Mouse (Mus musculus) thymus, adult 2 months (tissue): ENCODE data around the gene Cenpx. TPM values are rescaled to one million over a fixed set of nuclear protein-coding genes. Genes with fewer than 3 reads are reported as not detected.

Source experiments
- DNase-seq: peaks from one replicate; pipeline ENCODE4 v3.0.0; 2021
- H3K27ac ChIP-seq: fragments of 200-500 bp; 2 replicates; pipeline ENCODE4 v1.5.1; 2012; ENCODE audit warnings: low read length, control low read depth; ENCODE audit not compliant: control insufficient read depth, insufficient read depth
- H3K27me3 ChIP-seq: fragments of 200-500 bp; 2 replicates; pipeline ENCODE4 v1.6.1; 2012; ENCODE audit warnings: mild to moderate bottlenecking, low read length, moderate library complexity, mixed read lengths; ENCODE audit not compliant: control insufficient read depth, insufficient read depth
- H3K36me3 ChIP-seq: fragments of 200-500 bp; 2 replicates; pipeline ENCODE4 v1.6.1; 2012; ENCODE audit warnings: mild to moderate bottlenecking, low read length, moderate library complexity; ENCODE audit not compliant: control insufficient read depth, insufficient read depth
- H3K4me1 ChIP-seq: fragments of 200-500 bp; replicated peaks from 2 replicates; pipeline ENCODE4 v1.6.1; 2012; ENCODE audit warnings: low read length; ENCODE audit not compliant: control insufficient read depth, insufficient read depth
- H3K4me3 ChIP-seq: fragments of 200-500 bp; 2 replicates; pipeline ENCODE4 v1.5.1; 2012; ENCODE audit warnings: mild to moderate bottlenecking, low read length, control low read depth, moderate library complexity; ENCODE audit not compliant: control insufficient read depth, insufficient read depth
- CTCF ChIP-seq: fragments of 200-500 bp; IDR thresholded peaks from 2 replicates; pipeline ENCODE4 v1.5.1; 2012; ENCODE audit warnings: mild to moderate bottlenecking, control low read depth, low read length, moderate library complexity, borderline replicate concordance; ENCODE audit not compliant: control insufficient read depth, poor library complexity, insufficient read depth; ENCODE audit errors: extremely low read depth
- POLR2A ChIP-seq: fragments of 200-500 bp; IDR thresholded peaks from 2 replicates; pipeline ENCODE4 v1.6.1; 2012; ENCODE audit warnings: mild to moderate bottlenecking, low read length, control low read depth, moderate library complexity; ENCODE audit not compliant: control insufficient read depth, poor library complexity, insufficient read depth; ENCODE audit errors: extremely low read depth
- WGBS: fragments of 180-500 bp; shearing (Covaris S2); methylation state at CpG from one replicate; pipeline ENCODE4 v1.1.7; 2018; 5-methylcytosine and 5-hydroxymethylcytosine counted together
- polyA plus RNA-seq: library from polyadenylated mRNA; depleted of rRNA; stranded (reverse); fragments of >200 nt; gene quantifications from 2 replicates; pipeline ENCODE4 v1.2.3, GENCODE M21; 2012

Gene Cenpx
- polyA plus RNA-seq, 1 experiment, result 112 TPM

GRCm38 (mm10) chr11:120709551-120709950, 4.0 kb downstream of the Cenpx start:
- Histone ChIP-seq H3K27ac (no peak overlapping the region), H3K27me3 (no peaks in the 10 kb centered on the region), H3K4me3 (no peak overlapping the region), H3K4me1 (peaks cover 9% of the 10 kb centered on the region), H3K36me3 (no peaks in the 10 kb centered on the region)
- no peak for DNase-seq
- no peak for TF ChIP-seq CTCF
- TF ChIP-seq POLR2A, result no peak
- WGBS, result 90% methylated on average over 2 of the region's 2 CpGs

DNA sequence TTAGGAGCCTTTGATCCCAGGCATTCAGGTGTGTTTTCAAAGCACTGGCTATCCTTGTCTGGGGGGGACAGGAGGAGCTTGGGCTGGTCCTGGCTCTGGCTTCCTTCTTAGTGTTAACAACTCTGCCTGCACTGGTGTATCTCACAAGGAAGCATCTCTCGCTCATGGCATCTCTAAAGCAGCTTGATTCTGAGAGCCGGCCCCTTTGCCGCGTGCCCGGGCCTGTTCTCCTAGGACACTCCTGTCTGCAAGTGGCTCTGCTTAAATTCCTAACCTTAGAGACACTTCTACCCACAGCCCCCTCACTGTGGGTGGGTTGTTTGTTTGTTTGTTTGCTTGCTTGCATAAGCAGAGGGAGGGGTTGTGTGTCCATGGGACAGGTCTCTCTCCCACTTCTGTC, 5.6 kb downstream of the Cenpx start:
- TF ChIP-seq POLR2A, result no peak
- TF ChIP-seq CTCF, result no peak
- DNase-seq, result no peak
- Histone ChIP-seq H3K27ac (no peak overlapping the region), H3K4me3 (no peak overlapping the region), H3K4me1 (peaks cover 5% of the 10 kb centered on the region), H3K27me3 (no peaks in the 10 kb centered on the region), H3K36me3 (no peaks in the 10 kb centered on the region)
- 86% methylated on average over 5 of the region's 5 CpGs for WGBS

DNA sequence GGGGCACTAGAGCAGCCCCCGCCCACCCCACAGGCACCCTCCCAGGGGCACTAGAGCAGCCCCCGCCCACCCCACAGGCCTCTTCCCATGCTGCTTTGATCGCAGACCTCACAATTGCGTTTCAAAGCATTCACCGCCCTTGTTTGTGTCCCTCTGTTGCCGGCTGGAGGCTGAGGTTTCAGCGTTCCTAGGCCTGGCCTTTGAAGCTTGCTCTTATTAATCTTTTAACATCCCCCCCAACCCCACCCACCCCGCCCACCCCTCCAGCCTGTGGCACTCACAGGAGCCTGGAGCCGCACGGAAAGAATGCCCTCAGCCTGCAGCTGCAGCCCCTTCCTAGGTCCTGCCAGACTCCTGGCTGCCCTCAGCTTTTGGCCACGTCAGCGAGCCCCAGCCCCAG, 6.3 kb downstream of the Cenpx start:
- no peak overlapping the region for H3K27ac ChIP-seq
- TF ChIP-seq CTCF (no peak), POLR2A (no peak)
- WGBS, result 94% methylated on average over 12 of the region's 12 CpGs
- H3K36me3 ChIP-seq, result no peaks in the 10 kb centered on the region
- DNase-seq, result no peak
- no peak overlapping the region for H3K4me3 ChIP-seq
- H3K27me3 ChIP-seq, result no peaks in the 10 kb centered on the region
- H3K4me1 ChIP-seq, result no peaks in the 10 kb centered on the region

- TF ChIP-seq POLR2A (no peak), CTCF (no peak)
- no peaks in the 10 kb centered on the region for H3K27me3 ChIP-seq
- peaks cover 7% of the 10 kb centered on the region for H3K36me3 ChIP-seq
- no peaks in the 10 kb centered on the region for H3K4me1 ChIP-seq
- H3K4me3 ChIP-seq, result no peak overlapping the region
- WGBS, result 91% methylated on average over 5 of the region's 5 CpGs
- H3K27ac ChIP-seq, result no peak overlapping the region
- no peak for DNase-seq
Measured at GRCm38 (mm10) chr11:120706120-120706519, 7.4 kb downstream of the Cenpx start.

- no peak overlapping the region for H3K27ac ChIP-seq
- TF ChIP-seq POLR2A (no peak), CTCF (no peak)
- no peaks in the 10 kb centered on the region for H3K4me1 ChIP-seq
- 88% methylated on average over 8 of the region's 8 CpGs for WGBS
- H3K27me3 ChIP-seq, result no peaks in the 10 kb centered on the region
- H3K36me3 ChIP-seq, result peaks cover 7% of the 10 kb centered on the region
- no peak overlapping the region for H3K4me3 ChIP-seq
- no peak for DNase-seq
Measured at GRCm38 (mm10) chr11:120704486-120705325, 8.8 kb downstream of the Cenpx start.

DNA sequence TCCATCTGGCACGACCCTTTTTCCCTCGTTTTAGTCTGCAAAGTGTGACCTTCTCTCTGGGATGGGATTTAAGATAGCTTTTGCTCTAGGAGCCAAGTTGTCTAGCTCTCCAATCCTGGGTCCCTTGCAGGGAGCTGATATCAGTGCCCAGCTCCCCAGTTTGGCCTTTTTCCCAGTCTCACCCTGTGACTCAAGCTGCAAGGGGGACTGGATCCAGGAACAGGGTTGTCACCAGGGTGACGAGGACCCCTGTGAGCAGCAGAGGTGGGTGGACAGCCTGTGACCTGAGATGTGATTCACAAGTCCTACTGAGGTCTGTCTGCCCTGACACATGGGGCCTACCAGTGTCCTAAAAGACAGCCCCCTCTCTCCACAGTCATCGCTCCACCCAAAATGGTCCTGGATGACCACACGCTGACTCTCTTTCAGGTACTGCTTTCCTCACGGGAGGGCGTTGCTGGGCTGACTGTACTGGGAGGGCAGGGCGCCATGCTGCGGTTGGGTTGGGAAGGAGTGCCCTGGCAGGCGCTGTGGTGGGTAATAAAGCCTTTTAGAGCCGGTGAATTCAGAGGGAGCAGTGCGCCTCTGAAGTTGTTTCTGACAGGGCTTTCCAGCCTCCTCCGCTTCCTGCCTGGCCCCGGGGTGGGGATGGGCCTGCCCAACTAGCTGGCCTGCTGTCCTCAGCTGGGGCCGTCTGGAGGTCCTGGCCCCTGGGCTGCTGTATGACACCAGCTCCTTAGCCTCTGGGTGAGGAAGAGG, 9.7 kb downstream of the Cenpx start:
- Histone ChIP-seq H3K4me3 (no peak overlapping the region), H3K27me3 (no peaks in the 10 kb centered on the region), H3K36me3 (peaks cover 7% of the 10 kb centered on the region), H3K4me1 (no peaks in the 10 kb centered on the region), H3K27ac (no peak overlapping the region)
- 94% methylated on average over 15 of the region's 15 CpGs for WGBS
- DNase-seq, result no peak
- TF ChIP-seq CTCF (no peak), POLR2A (no peak)
